Mouse (Mus musculus): ENCODE data around the gene Ankle1. TPM values are rescaled to one million over a fixed set of nuclear protein-coding genes. Genes with fewer than 3 reads are reported as not detected.

Ankle1 gene
- polyA plus RNA-seq, 1 experiment from 2014 or later = 44.4 TPM

DNA sequence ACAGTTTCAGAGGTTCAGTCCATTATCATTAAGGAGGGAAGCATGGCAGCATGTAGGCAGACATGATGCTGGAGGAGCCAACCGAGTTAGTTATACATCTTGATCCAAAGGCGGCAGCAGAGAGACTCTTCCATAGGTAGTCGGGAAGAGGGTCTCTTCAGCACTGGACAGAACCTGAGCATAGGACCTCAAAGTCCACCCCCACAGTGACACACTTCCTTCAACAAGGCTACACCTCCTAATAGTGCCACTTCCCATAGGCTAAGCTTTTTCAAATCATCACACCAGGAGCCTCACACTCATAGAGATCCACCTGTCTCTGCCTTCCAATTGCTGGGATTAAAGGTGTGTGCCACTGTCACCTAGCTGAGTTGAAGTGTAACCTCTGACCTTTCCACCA, 31.2 kb downstream of the Ankle1 start:
- H3K4me3 ChIP-seq = no peak overlapping the region
- H3K36me3 ChIP-seq = no peaks in the 10 kb centered on the region
- H3K27me3 ChIP-seq = peaks cover 3% of the 10 kb centered on the region
- no peak overlapping the region for H3K9ac ChIP-seq
- 50% methylated on average over 3 of the region's 3 CpGs for WGBS
- no peak overlapping the region for H3K27ac ChIP-seq
- peaks cover 2% of the 10 kb centered on the region; the same call in 1 of the 2 replicates for H3K9me3 ChIP-seq
- 0 out of 2 replicates have a peak, but pooled peaks cover 2% of the 10 kb centered on the region for H3K4me1 ChIP-seq
- peak; percentile 52; the same call in 1 of the 2 replicates for ATAC-seq (ENCODE audit: insufficient number of reproducible peaks, insufficient read depth, low FRiP score, low TSS enrichment, low read depth)
- no peak overlapping the region for H3K4me2 ChIP-seq

DNA sequence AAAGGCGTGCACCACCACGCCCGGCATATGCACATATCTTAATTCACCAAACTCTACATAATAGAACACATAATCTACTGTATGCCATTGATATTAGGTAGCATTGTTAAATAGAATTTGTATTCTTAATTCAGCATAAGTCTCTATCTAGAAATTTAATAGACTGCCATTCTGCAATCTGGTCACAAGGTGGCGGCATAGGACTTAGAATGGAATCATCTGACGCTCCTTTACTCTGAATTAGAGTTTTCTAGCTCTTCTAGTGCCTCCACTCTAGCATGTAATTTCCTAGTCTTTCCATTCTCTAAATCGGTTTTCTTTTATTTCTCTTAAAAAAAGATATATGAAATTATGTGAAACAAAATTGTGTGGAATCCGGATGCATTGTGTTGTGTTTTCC, 35.6 kb downstream of the Ankle1 start:
- peaks cover 16% of the 10 kb centered on the region for H3K27me3 ChIP-seq
- WGBS = under 1% methylated on average over 7 of the region's 7 CpGs
- H3K4me3 ChIP-seq = no peak overlapping the region
- ATAC-seq (ENCODE audit: insufficient number of reproducible peaks, insufficient read depth, low FRiP score, low TSS enrichment, low read depth) = no peak
- no peaks in the 10 kb centered on the region for H3K9me3 ChIP-seq
- H3K27ac ChIP-seq = no peak overlapping the region
- H3K36me3 ChIP-seq = no peaks in the 10 kb centered on the region
- no peak overlapping the region for H3K9ac ChIP-seq
- no peak overlapping the region for H3K4me2 ChIP-seq
- 0 out of 2 replicates have a peak, but pooled peaks cover 4% of the 10 kb centered on the region for H3K4me1 ChIP-seq

DNA sequence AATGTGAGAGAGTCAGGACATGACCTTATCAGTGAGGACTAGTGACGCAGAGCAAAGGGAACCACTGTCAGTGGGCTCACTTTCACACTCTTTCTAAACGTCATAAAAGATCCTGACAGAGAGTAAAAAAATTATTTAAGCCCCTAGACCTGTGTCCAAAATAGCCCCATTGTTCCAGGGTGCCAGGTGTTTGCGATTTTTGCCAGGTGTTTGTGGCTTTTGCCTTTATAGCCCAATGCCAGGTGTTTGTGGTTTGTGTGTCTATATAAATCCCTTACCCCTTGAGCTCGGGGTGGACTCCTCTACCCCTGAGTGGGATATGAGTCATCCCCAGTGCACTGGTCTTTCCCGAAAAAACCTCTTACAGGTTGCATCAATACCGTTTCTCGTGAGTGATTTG, 39.3 kb downstream of the Ankle1 start:
- H3K9me3 ChIP-seq = no peaks in the 10 kb centered on the region
- ATAC-seq (ENCODE audit: insufficient number of reproducible peaks, insufficient read depth, low FRiP score, low TSS enrichment, low read depth) = no peak
- no peak overlapping the region for H3K4me2 ChIP-seq
- H3K36me3 ChIP-seq = no peaks in the 10 kb centered on the region
- H3K27ac ChIP-seq = no peak overlapping the region
- WGBS = 72% methylated on average over 7 of the region's 7 CpGs
- no peak overlapping the region for H3K9ac ChIP-seq
- no peak overlapping the region for H3K4me3 ChIP-seq
- 0 out of 2 replicates have a peak, but pooled peaks cover 4% of the 10 kb centered on the region for H3K4me1 ChIP-seq
- peaks cover 16% of the 10 kb centered on the region for H3K27me3 ChIP-seq

DNA sequence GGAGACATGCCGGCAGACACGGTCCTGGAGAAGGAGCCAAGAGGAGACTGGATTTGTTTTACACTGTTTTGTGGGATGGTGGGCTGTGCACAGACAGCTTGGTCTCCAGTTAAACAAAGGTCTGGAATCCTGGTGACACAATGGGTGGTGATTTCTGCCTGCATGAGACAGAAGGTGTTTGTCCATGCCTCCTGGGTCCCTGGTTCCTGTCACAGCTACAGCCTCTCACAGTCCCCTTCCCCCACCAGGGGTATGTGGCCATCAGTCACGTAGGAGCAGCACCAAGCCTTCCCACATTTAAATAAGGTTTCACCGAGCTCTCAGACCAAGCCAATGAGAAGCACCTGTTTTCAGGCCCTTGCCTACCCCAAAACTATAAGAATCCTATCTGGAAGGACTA, 45.5 kb downstream of the Ankle1 start:
- H3K9ac ChIP-seq = no peak overlapping the region
- no peak overlapping the region for H3K4me2 ChIP-seq
- H3K27ac ChIP-seq = no peak overlapping the region
- ATAC-seq (ENCODE audit: insufficient number of reproducible peaks, insufficient read depth, low FRiP score, low TSS enrichment, low read depth) = no peak
- no peaks in the 10 kb centered on the region for H3K4me1 ChIP-seq
- no peaks in the 10 kb centered on the region for H3K9me3 ChIP-seq
- WGBS = 66% methylated on average over 4 of the region's 4 CpGs
- 0 out of 2 replicates have a peak, but pooled peaks cover 2% of the 10 kb centered on the region for H3K36me3 ChIP-seq
- H3K27me3 ChIP-seq = no peaks in the 10 kb centered on the region
- H3K4me3 ChIP-seq = no peak overlapping the region

DNA sequence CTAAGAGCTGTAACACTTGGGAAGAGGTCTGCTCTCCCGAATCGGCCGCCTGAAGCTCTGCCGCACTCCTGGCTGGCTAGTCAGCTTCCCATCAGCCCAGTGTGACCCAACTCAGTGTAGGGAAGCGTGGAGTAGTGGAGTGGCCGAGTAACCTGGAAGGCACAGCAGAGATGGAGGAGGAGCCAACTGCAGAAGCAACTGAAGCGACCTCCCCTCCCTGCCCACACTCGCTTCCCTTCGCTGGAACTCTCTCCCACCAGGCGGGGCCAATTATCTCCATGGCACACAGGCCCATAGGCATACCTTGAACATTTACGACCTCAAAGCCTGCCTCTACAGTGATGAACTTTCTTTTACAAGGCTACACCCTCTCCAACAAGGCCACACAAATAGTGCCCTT, 46.0 kb downstream of the Ankle1 start:
- Histone ChIP-seq H3K27me3 (no peaks in the 10 kb centered on the region), H3K4me2 (no peak overlapping the region), H3K4me1 (no peaks in the 10 kb centered on the region), H3K4me3 (no peak overlapping the region), H3K27ac (no peak overlapping the region), H3K9ac (no peak overlapping the region), H3K9me3 (no peaks in the 10 kb centered on the region), H3K36me3 (peaks cover 5% of the 10 kb centered on the region)
- 42% methylated on average over 11 of the region's 11 CpGs for WGBS
- no peak for ATAC-seq (ENCODE audit: insufficient number of reproducible peaks, insufficient read depth, low FRiP score, low TSS enrichment, low read depth)

DNA sequence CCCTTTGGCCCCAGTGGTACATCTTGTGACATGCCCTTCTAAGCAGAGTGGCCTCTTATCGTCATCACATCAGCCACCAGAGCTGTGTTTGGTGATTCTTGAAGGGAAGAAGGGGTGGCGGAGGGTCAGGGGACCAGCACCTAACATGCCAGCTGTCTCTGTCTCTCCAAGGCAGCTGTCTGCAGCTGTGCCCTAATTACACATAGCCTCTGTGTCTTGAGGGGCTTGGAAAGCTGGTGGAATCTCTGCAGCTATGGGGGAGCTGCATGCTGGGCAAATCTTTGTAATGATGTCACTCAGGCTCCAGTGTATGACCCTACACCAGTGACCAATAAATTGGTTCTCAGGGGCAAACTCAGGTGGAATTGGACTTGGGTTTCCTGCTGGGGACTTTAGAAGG, 46.9 kb downstream of the Ankle1 start:
- H3K9me3 ChIP-seq = no peaks in the 10 kb centered on the region
- no peak for ATAC-seq (ENCODE audit: insufficient number of reproducible peaks, insufficient read depth, low FRiP score, low TSS enrichment, low read depth)
- no peaks in the 10 kb centered on the region for H3K4me1 ChIP-seq
- no peak overlapping the region for H3K4me2 ChIP-seq
- H3K27ac ChIP-seq = no peak overlapping the region
- no peaks in the 10 kb centered on the region for H3K27me3 ChIP-seq
- H3K4me3 ChIP-seq = no peak overlapping the region
- 84% methylated on average over 2 of the region's 2 CpGs for WGBS
- H3K9ac ChIP-seq = no peak overlapping the region
- H3K36me3 ChIP-seq = peaks cover 14% of the 10 kb centered on the region

DNA sequence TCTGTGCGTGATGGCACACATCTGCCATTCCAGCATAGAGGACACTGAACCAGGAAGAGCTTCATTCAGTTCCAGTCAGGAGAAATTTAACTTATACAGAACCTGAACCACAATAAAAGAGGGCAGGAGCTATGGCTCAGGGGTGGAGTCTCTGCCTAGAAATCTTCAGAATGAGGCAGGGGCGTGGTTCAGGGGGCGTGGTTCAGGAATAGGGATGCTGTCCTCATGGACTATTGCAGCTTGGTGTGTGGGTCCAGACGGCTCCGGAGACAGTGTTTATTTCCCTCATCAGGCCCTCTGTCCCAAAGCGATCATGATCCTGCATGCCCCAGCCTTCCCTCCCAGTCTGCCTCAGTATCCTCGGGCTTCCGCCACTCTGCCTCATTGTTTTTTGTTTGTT, 48.9 kb downstream of the Ankle1 start:
- Histone ChIP-seq H3K27ac (no peak overlapping the region), H3K9me3 (no peaks in the 10 kb centered on the region), H3K4me1 (0 out of 2 replicates have a peak, but pooled peaks cover 3% of the 10 kb centered on the region), H3K27me3 (no peaks in the 10 kb centered on the region), H3K4me3 (no peak overlapping the region), H3K4me2 (no peak overlapping the region), H3K36me3 (peaks cover 32% of the 10 kb centered on the region), H3K9ac (no peak overlapping the region)
- ATAC-seq (ENCODE audit: insufficient number of reproducible peaks, insufficient read depth, low FRiP score, low TSS enrichment, low read depth) = no peak
- WGBS = 73% methylated on average over 8 of the region's 8 CpGs

DNA sequence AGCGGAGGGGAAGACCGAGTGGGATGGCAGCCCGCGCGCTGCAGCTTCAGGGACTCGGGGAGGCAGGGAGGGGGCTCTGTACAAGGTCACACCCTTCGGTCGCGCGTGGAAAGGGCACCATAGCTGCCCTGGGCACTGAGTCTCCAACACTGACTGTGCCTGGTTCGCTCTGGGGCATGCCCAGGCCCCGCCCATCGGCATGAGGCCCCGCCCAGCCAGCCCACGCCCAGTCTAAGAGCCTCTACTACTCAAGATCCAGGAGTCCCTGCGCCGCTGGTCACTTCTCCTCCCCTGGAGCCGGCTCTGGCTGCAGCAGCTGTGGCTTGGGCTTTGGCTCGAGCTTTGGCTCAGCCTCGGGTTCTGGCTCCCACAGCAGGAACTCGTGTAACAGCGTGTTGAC, 51.1 kb downstream of the Ankle1 start:
- no peak overlapping the region for H3K9ac ChIP-seq
- no peak overlapping the region for H3K4me3 ChIP-seq
- H3K4me1 ChIP-seq = peaks cover 7% of the 10 kb centered on the region; the same call in 1 of the 2 replicates
- ATAC-seq (ENCODE audit: insufficient number of reproducible peaks, insufficient read depth, low FRiP score, low TSS enrichment, low read depth) = no peak
- no peak overlapping the region for H3K4me2 ChIP-seq
- no peaks in the 10 kb centered on the region for H3K9me3 ChIP-seq
- 41% methylated on average over 22 of the region's 22 CpGs for WGBS
- no peak overlapping the region for H3K27ac ChIP-seq
- peaks cover 52% of the 10 kb centered on the region for H3K36me3 ChIP-seq
- H3K27me3 ChIP-seq = no peaks in the 10 kb centered on the region

DNA sequence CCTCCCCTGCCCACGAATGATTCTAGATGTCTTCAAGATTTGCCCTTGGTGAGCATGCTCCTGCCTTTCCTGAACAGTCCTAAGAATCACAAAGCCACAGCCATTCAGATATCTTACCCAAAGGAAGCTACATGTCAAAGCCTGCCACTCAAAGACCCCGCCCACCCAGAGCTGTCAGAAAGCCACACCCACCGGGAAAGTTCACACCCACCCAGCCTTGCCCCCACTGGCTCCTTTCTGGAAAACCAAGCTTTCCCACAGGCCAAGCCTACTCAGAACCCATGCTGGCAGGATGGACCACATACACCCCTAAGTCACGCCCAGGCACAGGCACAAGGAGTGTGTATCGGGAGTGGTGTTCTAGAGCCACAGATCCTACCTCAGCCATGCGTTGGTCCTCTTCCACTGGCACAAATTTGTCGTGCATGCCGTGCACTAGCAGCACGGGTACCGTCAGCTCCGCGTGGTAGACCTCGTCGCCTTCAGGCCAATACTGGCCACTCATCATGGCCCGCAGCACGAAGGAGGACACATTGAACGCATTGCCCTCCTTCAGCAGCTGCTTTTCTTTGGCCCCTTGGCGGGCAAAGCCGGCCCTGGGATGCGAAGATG, 52.0 kb downstream of the Ankle1 start:
- Histone ChIP-seq H3K27ac (no peak overlapping the region), H3K9ac (no peak overlapping the region), H3K9me3 (no peaks in the 10 kb centered on the region), H3K36me3 (peaks cover 52% of the 10 kb centered on the region), H3K4me3 (no peak overlapping the region), H3K27me3 (no peaks in the 10 kb centered on the region), H3K4me2 (no peak overlapping the region), H3K4me1 (peaks cover 15% of the 10 kb centered on the region)
- no peak for ATAC-seq (ENCODE audit: insufficient number of reproducible peaks, insufficient read depth, low FRiP score, low TSS enrichment, low read depth)
- 84% methylated on average over 20 of the region's 20 CpGs for WGBS

Other genes with a start within 250 kb of the Ankle1 start
- gene Myo9b, start 133.3 kb upstream of the Ankle1 start, polyA plus RNA-seq (2015; fragmentation: Nextera tagmentation; extraction: Ambion mirVana) = 24.0 and 27.5 TPM in 2 replicates
- gene Haus8, start 133.1 kb upstream of the Ankle1 start, polyA plus RNA-seq (2015; fragmentation: Nextera tagmentation; extraction: Ambion mirVana) = 53.6 and 58.0 TPM in 2 replicates
- gene Use1, start 39.2 kb upstream of the Ankle1 start, polyA plus RNA-seq (2015; fragmentation: Nextera tagmentation; extraction: Ambion mirVana) = 115 and 118 TPM in 2 replicates
- gene Ocel1, start 34.7 kb upstream of the Ankle1 start, polyA plus RNA-seq (2015; fragmentation: Nextera tagmentation; extraction: Ambion mirVana) = 4.2 and 5.4 TPM in 2 replicates
- gene Nr2f6, start 24.1 kb upstream of the Ankle1 start, polyA plus RNA-seq (2015; fragmentation: Nextera tagmentation; extraction: Ambion mirVana) = 43.8 and 46.6 TPM in 2 replicates
- 7.4 and 7.8 TPM in 2 replicates for gene Ushbp1, start 10.2 kb upstream of the Ankle1 start, polyA plus RNA-seq (2015; fragmentation: Nextera tagmentation; extraction: Ambion mirVana)
- gene Babam1, start 9.1 kb upstream of the Ankle1 start, polyA plus RNA-seq (2015; fragmentation: Nextera tagmentation; extraction: Ambion mirVana) = 88.9 and 104 TPM in 2 replicates
- gene Abhd8, start 57.6 kb downstream of the Ankle1 start, polyA plus RNA-seq (2015; fragmentation: Nextera tagmentation; extraction: Ambion mirVana) = 61.4 and 69.5 TPM in 2 replicates
- 146 and 148 TPM in 2 replicates for gene Mrpl34, start 58.9 kb downstream of the Ankle1 start, polyA plus RNA-seq (2015; fragmentation: Nextera tagmentation; extraction: Ambion mirVana)
- gene Dda1, start 63.2 kb downstream of the Ankle1 start, polyA plus RNA-seq (2015; fragmentation: Nextera tagmentation; extraction: Ambion mirVana) = 109 and 113 TPM in 2 replicates
- 2.2 and 3.0 TPM in 2 replicates for gene Ano8, start 80.0 kb downstream of the Ankle1 start, polyA plus RNA-seq (2015; fragmentation: Nextera tagmentation; extraction: Ambion mirVana)
- gene Gtpbp3, start 82.1 kb downstream of the Ankle1 start, polyA plus RNA-seq (2015; fragmentation: Nextera tagmentation; extraction: Ambion mirVana) = 22.4 and 23.5 TPM in 2 replicates
- gene Plvap, start 105.7 kb downstream of the Ankle1 start, polyA plus RNA-seq (2015; fragmentation: Nextera tagmentation; extraction: Ambion mirVana) = 47.3 and 52.2 TPM in 2 replicates
- 0.77 and 1.1 TPM in 2 replicates for gene Ccdc194, start 119.7 kb downstream of the Ankle1 start, polyA plus RNA-seq (2015; fragmentation: Nextera tagmentation; extraction: Ambion mirVana)
- 18.0 and 22.0 TPM in 2 replicates for gene Bst2, start 131.4 kb downstream of the Ankle1 start, polyA plus RNA-seq (2015; fragmentation: Nextera tagmentation; extraction: Ambion mirVana)
- 77.1 and 82.4 TPM in 2 replicates for gene Mvb12a, start 136.9 kb downstream of the Ankle1 start, polyA plus RNA-seq (2015; fragmentation: Nextera tagmentation; extraction: Ambion mirVana)
- 0.55 and 1.1 TPM in 2 replicates for gene Tmem221, start 152.9 kb downstream of the Ankle1 start, polyA plus RNA-seq (2015; fragmentation: Nextera tagmentation; extraction: Ambion mirVana)
- not detected in 2 replicates for gene Nxnl1, start 160.6 kb downstream of the Ankle1 start, polyA plus RNA-seq (2015; fragmentation: Nextera tagmentation; extraction: Ambion mirVana)
- 47.8 and 59.4 TPM in 2 replicates for gene Slc27a1, start 162.9 kb downstream of the Ankle1 start, polyA plus RNA-seq (2015; fragmentation: Nextera tagmentation; extraction: Ambion mirVana)
- 224 and 244 TPM in 2 replicates for gene Pgls, start 186.2 kb downstream of the Ankle1 start, polyA plus RNA-seq (2015; fragmentation: Nextera tagmentation; extraction: Ambion mirVana)
- gene Fam129c, start 191.6 kb downstream of the Ankle1 start, polyA plus RNA-seq (2015; fragmentation: Nextera tagmentation; extraction: Ambion mirVana) = 4.8 and 7.7 TPM in 2 replicates
- gene Colgalt1, start 205.0 kb downstream of the Ankle1 start, polyA plus RNA-seq (2015; fragmentation: Nextera tagmentation; extraction: Ambion mirVana) = 75.5 and 78.2 TPM in 2 replicates

Data from embryonic facial prominence, embryonic 13.5 days (tissue).